Mouse (Mus musculus): ENCODE results near the gene Amacr.

DNA sequence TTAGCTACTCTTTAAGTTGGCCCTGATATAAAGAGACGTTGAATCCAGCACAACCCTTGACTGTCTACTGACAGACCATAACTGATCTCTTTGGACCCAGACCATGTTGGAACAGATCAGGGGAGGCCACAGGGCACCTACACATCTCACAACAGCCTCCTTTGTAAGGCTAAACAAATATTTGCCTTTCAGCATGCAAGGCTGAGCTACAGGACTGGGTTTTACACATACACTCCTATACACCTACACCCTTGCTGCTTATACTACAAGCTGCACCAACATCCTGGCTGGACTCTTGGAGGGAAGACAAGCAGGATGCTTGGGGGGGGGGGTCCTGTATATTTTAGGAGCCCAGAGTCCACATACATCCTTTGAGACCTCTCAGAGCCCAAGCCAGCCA lies 33.7 kb upstream of the Amacr start:
- TF ChIP-seq POLR2A (IDR thresholded peaks at IDR 0.05; ENCODE audit: borderline replicate concordance, extremely low read depth, insufficient read depth, insufficient read length, poor library complexity, severe bottlenecking) (no peak), CTCF (IDR thresholded peaks at IDR 0.05; ENCODE audit: borderline replicate concordance, extremely low read depth, insufficient read depth, insufficient read length) (no peak)
